Mouse (Mus musculus) central nervous system, embryonic 11.5 days (tissue): Measurements from ENCODE around the gene Ppp4r4. TPM values are rescaled to one million over a fixed set of nuclear protein-coding genes. Genes with fewer than 3 reads are reported as not detected.

Experiments used
- polyA plus RNA-seq: library from polyadenylated mRNA; depleted of rRNA; stranded (reverse); fragments of >200 nt; gene quantifications from 2 replicates; pipeline ENCODE4 v1.2.3, GENCODE M21; 2012; rRNA removed

The Ppp4r4 gene
- polyA plus RNA-seq, result 4.2 and 4.7 TPM in 2 replicates

GRCm38 (mm10) chr12:103532020-103532648, at the start of gene Ppp4r4:
Gene Ppp4r4 (plus strand): TSS chr12:103532283.

GRCm38 (mm10) chr12:103631203-103631612, 99.1 kb downstream of the Ppp4r4 start, which contains the start of gene Serpina10:
Gene Serpina10 (minus strand): TSS chr12:103631444.

GRCm38 (mm10) chr12:103656848-103657626, 125.0 kb downstream of the Ppp4r4 start, which contains the start of gene Serpina6:
Gene Serpina6 (minus strand): TSS chr12:103657212.

Other genes starting within 250 kb of the Ppp4r4 start
- 20.3 and 41.4 TPM in 2 replicates for gene Fam181a, start 221.3 kb upstream of the Ppp4r4 start, polyA plus RNA-seq
- 2.2 and 8.5 TPM in 2 replicates for gene Asb2, start 176.3 kb upstream of the Ppp4r4 start, polyA plus RNA-seq
- gene Otub2, start 143.6 kb upstream of the Ppp4r4 start, polyA plus RNA-seq, result 7.1 and 9.7 TPM in 2 replicates
- 0.94 and 0.96 TPM in 2 replicates for gene 9330161L09Rik, start 124.5 kb upstream of the Ppp4r4 start, polyA plus RNA-seq
- gene Ddx24, start 106.5 kb upstream of the Ppp4r4 start, polyA plus RNA-seq, result 64.5 and 84.8 TPM in 2 replicates
- 5.0 and 7.8 TPM in 2 replicates for gene Ifi27, start 98.1 kb upstream of the Ppp4r4 start, polyA plus RNA-seq
- gene Ifi27l2a, start 88.6 kb upstream of the Ppp4r4 start, polyA plus RNA-seq, result 0.52 and 2.0 TPM in 2 replicates
- gene Ifi27l2b, start 75.1 kb upstream of the Ppp4r4 start, polyA plus RNA-seq, result not detected in 2 replicates
- gene Serpina10, start 99.2 kb downstream of the Ppp4r4 start, polyA plus RNA-seq, result 0.93 and 2.9 TPM in 2 replicates
- gene Serpina6, start 124.9 kb downstream of the Ppp4r4 start, polyA plus RNA-seq, result 19.6 and 42.2 TPM in 2 replicates
- gene Serpina16, start 143.9 kb downstream of the Ppp4r4 start, polyA plus RNA-seq, result 0.05 TPM in 1 of 2 replicates, not detected in the other
- not detected in 2 replicates for gene Serpina1f, start 163.2 kb downstream of the Ppp4r4 start, polyA plus RNA-seq
- 1.9 and 3.2 TPM in 2 replicates for gene Serpina1d, start 241.3 kb downstream of the Ppp4r4 start, polyA plus RNA-seq